Mouse (Mus musculus) MEL (cell line): ENCODE results near the gene Fam84b. TPM values are rescaled to one million over a fixed set of nuclear protein-coding genes. Genes with fewer than 3 reads are reported as not detected.

ENCODE experiments used
- DNase-seq: peaks from one replicate; pipeline ENCODE4 v3.0.0; 2011; ENCODE audit warnings: low read depth, low spot score
- H3K27ac ChIP-seq: 2 replicates; pipeline ENCODE4 v1.5.1; 2012; ENCODE audit warnings: low read depth, mild to moderate bottlenecking, control low read depth, low read length, moderate library complexity; ENCODE audit not compliant: control insufficient read depth
- H3K27me3 ChIP-seq, 2 experiments: fragments of 150-350 bp in 1 of 2; sonication (generic) in 1 of 2; 2 replicates each; pipeline ENCODE4 v1.6.1; 2012; ENCODE audit warnings: low read length in 2 of 2, mild to moderate bottlenecking in 2 of 2, improper control_type of control experiment in 1 of 2, moderate library complexity in 1 of 2; ENCODE audit not compliant: insufficient read depth in 2 of 2, control insufficient read depth in 1 of 2
- H3K36me3 ChIP-seq, 2 experiments: 2 replicates each; pipeline ENCODE4 v1.6.1; 2012 to 2014; ENCODE audit warnings: low read length in 2 of 2, improper control_type of control experiment in 1 of 2, inconsistent platforms in 1 of 2, mild to moderate bottlenecking in 1 of 2; ENCODE audit not compliant: insufficient read depth in 2 of 2, control insufficient read depth in 1 of 2
- H3K4me1 ChIP-seq, 2 experiments: fragments of 150-350 bp in 1 of 2; sonication (generic) in 1 of 2; 2 replicates each; pipeline ENCODE4 v1.6.1; 2012; ENCODE audit warnings: low read length in 2 of 2, improper control_type of control experiment in 1 of 2, mild to moderate bottlenecking in 1 of 2; ENCODE audit not compliant: insufficient read depth in 2 of 2, control insufficient read depth in 1 of 2
- H3K4me3 ChIP-seq, 2 experiments: fragments of 150-350 bp in 1 of 2; sonication (generic) in 1 of 2; 2 replicates each; pipeline ENCODE4 v1.5.1; 2012; ENCODE audit warnings: low read depth in 2 of 2, low read length in 2 of 2, mild to moderate bottlenecking in 2 of 2, moderate library complexity in 2 of 2, control low read depth in 1 of 2, improper control_type of control experiment in 1 of 2; ENCODE audit not compliant: control insufficient read depth in 1 of 2, insufficient read depth in 1 of 2
- H3K79me2 ChIP-seq: 2 replicates; pipeline ENCODE4 v1.6.1; 2012; ENCODE audit warnings: mild to moderate bottlenecking, low read length, moderate library complexity; ENCODE audit not compliant: control insufficient read depth, poor library complexity, insufficient read depth
- H3K9ac ChIP-seq: 2 replicates; pipeline ENCODE4 v1.6.1; 2012; ENCODE audit warnings: low read depth, mild to moderate bottlenecking, control low read depth, low read length, moderate library complexity; ENCODE audit not compliant: control insufficient read depth, poor library complexity, severe bottlenecking
- H3K9me3 ChIP-seq: fragments of 150-350 bp; sonication (generic); replicated peaks from 2 replicates; pipeline ENCODE4 v1.6.1; 2012; ENCODE audit warnings: mild to moderate bottlenecking, low read length, improper control_type of control experiment, moderate library complexity; ENCODE audit not compliant: insufficient read depth
- CHD1 ChIP-seq: IDR thresholded peaks from 2 replicates; pipeline ENCODE4 v1.6.1; 2012; ENCODE audit warnings: low read depth, mild to moderate bottlenecking, inconsistent platforms, low read length, improper control_type of control experiment
- CHD2 ChIP-seq: IDR thresholded peaks from 2 replicates; pipeline ENCODE4 v1.6.1; 2011; ENCODE audit warnings: low read length, improper control_type of control experiment
- CTCF ChIP-seq, 3 experiments: IDR thresholded peaks in 2 of 3; conservative IDR thresholded peaks in 1 of 3; 2 replicates each; pipeline ENCODE4 v1.5.1; 2011 to 2012; ENCODE audit warnings: low read length in 3 of 3, low read depth in 2 of 3, mild to moderate bottlenecking in 2 of 3, improper control_type of control experiment in 1 of 3, inconsistent platforms in 1 of 3, mixed read lengths in 1 of 3, moderate library complexity in 1 of 3; ENCODE audit not compliant: control insufficient read depth in 1 of 3, insufficient read depth in 1 of 3, poor library complexity in 1 of 3, severe bottlenecking in 1 of 3
- ELF1 ChIP-seq: IDR thresholded peaks from 2 replicates; pipeline ENCODE4 v1.6.1; 2014; ENCODE audit warnings: low read depth, mild to moderate bottlenecking, inconsistent platforms, low read length, improper control_type of control experiment, moderate library complexity
- ETS1 ChIP-seq: IDR thresholded peaks from 2 replicates; pipeline ENCODE4 v1.6.1; 2012; ENCODE audit warnings: low read depth, mild to moderate bottlenecking, inconsistent platforms, low read length, improper control_type of control experiment, moderate library complexity
- GABPA ChIP-seq: IDR thresholded peaks from 2 replicates; pipeline ENCODE4 v1.6.1; 2012; ENCODE audit warnings: low read depth, mild to moderate bottlenecking, inconsistent platforms, low read length, improper control_type of control experiment, moderate library complexity
- JUND ChIP-seq: IDR thresholded peaks from 2 replicates; pipeline ENCODE4 v1.6.1; 2011; ENCODE audit warnings: low read depth, mild to moderate bottlenecking, improper control_type of control experiment, low read length
- MAZ ChIP-seq: IDR thresholded peaks from 2 replicates; pipeline ENCODE4 v1.6.1; 2012; ENCODE audit warnings: low read depth, mild to moderate bottlenecking, inconsistent platforms, low read length, improper control_type of control experiment
- MEF2A ChIP-seq: IDR thresholded peaks from 2 replicates; pipeline ENCODE4 v1.6.1; 2014; ENCODE audit warnings: low read depth, mild to moderate bottlenecking, inconsistent platforms, low read length, improper control_type of control experiment; ENCODE audit not compliant: poor library complexity, insufficient replicate concordance, severe bottlenecking; ENCODE audit errors: extremely low read depth
- MYB ChIP-seq: IDR thresholded peaks from 2 replicates; pipeline ENCODE4 v1.6.1; 2011; ENCODE audit warnings: mild to moderate bottlenecking, low read depth, low read length, improper control_type of control experiment
- MYC ChIP-seq: IDR thresholded peaks from 2 replicates; pipeline ENCODE4 v1.6.1; 2011; ENCODE audit warnings: low read depth, mild to moderate bottlenecking, low read length, improper control_type of control experiment, moderate library complexity
- NELFE ChIP-seq: IDR thresholded peaks from 2 replicates; pipeline ENCODE4 v1.6.1; 2011; ENCODE audit warnings: low read depth, low read length, improper control_type of control experiment
- NRF1 ChIP-seq: IDR thresholded peaks from 2 replicates; pipeline ENCODE4 v1.6.1; 2014; ENCODE audit warnings: low read depth, mild to moderate bottlenecking, inconsistent platforms, low read length, improper control_type of control experiment, moderate library complexity; ENCODE audit not compliant: poor library complexity, insufficient read depth, severe bottlenecking
- POLR2A ChIP-seq, 2 experiments: IDR thresholded peaks; 2 replicates each; pipeline ENCODE4 v1.6.1; 2011 to 2012; ENCODE audit warnings: low read length in 2 of 2, mild to moderate bottlenecking in 2 of 2, control low read depth in 1 of 2, improper control_type of control experiment in 1 of 2, low read depth in 1 of 2, moderate library complexity in 1 of 2; ENCODE audit not compliant: control insufficient read depth in 1 of 2, insufficient read depth in 1 of 2, poor library complexity in 1 of 2
- POLR2AphosphoS2 ChIP-seq: IDR thresholded peaks from 2 replicates; pipeline ENCODE4 v1.6.1; 2011; ENCODE audit warnings: low read length, improper control_type of control experiment
- POLR2AphosphoS5 ChIP-seq: IDR thresholded peaks from 2 replicates; pipeline ENCODE4 v1.6.1; 2012; ENCODE audit warnings: low read depth, borderline replicate concordance, mild to moderate bottlenecking, inconsistent platforms, low read length, moderate library complexity, mixed read lengths
- RAD21 ChIP-seq: IDR thresholded peaks from 2 replicates; pipeline ENCODE4 v1.6.1; 2011; ENCODE audit warnings: mild to moderate bottlenecking, low read depth, low read length, improper control_type of control experiment
- SIN3A ChIP-seq: IDR thresholded peaks from 2 replicates; pipeline ENCODE4 v1.6.1; 2012; ENCODE audit warnings: low read length, improper control_type of control experiment, inconsistent platforms
- SMC3 ChIP-seq: IDR thresholded peaks from 2 replicates; pipeline ENCODE4 v1.6.1; 2011; ENCODE audit warnings: low read depth, low read length, improper control_type of control experiment
- TAL1 ChIP-seq: IDR thresholded peaks from 2 replicates; pipeline ENCODE4 v1.6.1; 2012; ENCODE audit warnings: mild to moderate bottlenecking, inconsistent platforms, low read length, moderate library complexity, mixed read lengths
- TBP ChIP-seq: IDR thresholded peaks from 2 replicates; pipeline ENCODE4 v1.8.0; 2011; ENCODE audit warnings: low read depth, low read length, improper control_type of control experiment
- TCF12 ChIP-seq: IDR thresholded peaks from 2 replicates; pipeline ENCODE4 v1.6.1; 2014; ENCODE audit warnings: low read depth, mild to moderate bottlenecking, inconsistent platforms, low read length, improper control_type of control experiment, moderate library complexity
- UBTF ChIP-seq: IDR thresholded peaks from 2 replicates; pipeline ENCODE4 v1.6.1; 2012; ENCODE audit warnings: low read depth, mild to moderate bottlenecking, inconsistent platforms, low read length, improper control_type of control experiment, moderate library complexity, borderline replicate concordance; ENCODE audit not compliant: insufficient read depth
- USF1 ChIP-seq: IDR thresholded peaks from 2 replicates; pipeline ENCODE4 v1.6.1; 2014; ENCODE audit warnings: low read depth, mild to moderate bottlenecking, inconsistent platforms, low read length, improper control_type of control experiment, moderate library complexity
- USF2 ChIP-seq, 2 experiments: IDR thresholded peaks; 2 replicates each; pipeline ENCODE4 v1.6.1; 2011 to 2012; ENCODE audit warnings: improper control_type of control experiment in 2 of 2, low read length in 2 of 2, borderline replicate concordance in 1 of 2, inconsistent platforms in 1 of 2, low read depth in 1 of 2, mild to moderate bottlenecking in 1 of 2; ENCODE audit not compliant: insufficient read depth in 1 of 2
- ZC3H11A ChIP-seq: IDR thresholded peaks from 2 replicates; pipeline ENCODE4 v1.6.1; 2012; ENCODE audit warnings: low read depth, mild to moderate bottlenecking, inconsistent platforms, low read length, improper control_type of control experiment
- ZMIZ1 ChIP-seq: IDR thresholded peaks from 2 replicates; pipeline ENCODE4 v1.6.1; 2012; ENCODE audit warnings: low read depth, mild to moderate bottlenecking, inconsistent platforms, low read length, improper control_type of control experiment, moderate library complexity
- polyA plus RNA-seq, 2 experiments: library from polyadenylated mRNA; stranded (reverse) in 1 of 2; unstranded in 1 of 2; fragments of >175 nt in 1 of 2; fragments of >200 nt in 1 of 2; gene quantifications; 2 replicates each; pipeline versions ENCODE4 v1.2.1 to v1.2.4; 2012; ENCODE audit warnings: low replicate concordance in 2 of 2, low read depth in 1 of 2; ENCODE audit not compliant: insufficient read length in 2 of 2, insufficient read depth in 1 of 2, missing spikeins in 1 of 2
- total RNA-seq: library from RNA; depleted of rRNA; stranded (reverse); fragments of 300-350 nt; gene quantifications from 2 replicates; pipeline ENCODE4 v1.2.3, GENCODE M21; 2012

Gene Fam84b
- total and polyA plus RNA-seq, 3 experiments, result not detected

DNA sequence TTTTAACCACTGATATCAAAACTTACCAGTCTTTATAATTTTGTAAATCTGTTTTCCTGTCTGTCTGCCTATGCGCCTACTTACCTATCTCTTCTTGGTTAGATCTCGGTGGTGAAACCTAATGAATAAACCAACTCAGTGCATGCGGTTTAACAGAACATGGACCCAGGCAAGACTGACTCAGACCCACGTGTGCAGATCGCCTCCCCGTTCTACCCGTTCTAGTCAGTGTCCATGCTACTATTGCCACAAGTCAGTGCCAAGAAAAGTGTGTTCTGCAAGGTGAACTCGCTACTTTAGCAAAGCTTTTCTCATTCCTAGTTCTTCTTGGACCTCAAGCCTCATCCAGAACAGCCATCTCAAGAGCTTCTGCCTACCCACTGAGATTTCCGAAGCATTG lies 15.9 kb downstream of the Fam84b start:
- no peak overlapping the region for H3K9ac ChIP-seq
- DNase-seq, result no peak
- no peaks in the 10 kb centered on the region for H3K79me2 ChIP-seq
- no peaks in the 10 kb centered on the region for H3K9me3 ChIP-seq
- H3K4me3 ChIP-seq, result no peak overlapping the region
- no peaks in the 10 kb centered on the region for H3K4me1 ChIP-seq
- TF ChIP-seq TAL1 (no peak), ELF1 (no peak), MYC (no peak), UBTF (no peak), ZMIZ1 (no peak), TCF12 (no peak), CHD1 (no peak), USF1 (no peak), ZC3H11A (no peak), POLR2A (IDR thresholded peaks at IDR 0.05; ENCODE audit: control insufficient read depth in 1 of 2, insufficient read depth in 1 of 2, low read depth in 1 of 2, low read length in 2 of 2, poor library complexity in 1 of 2) (no peak), MAZ (no peak), POLR2AphosphoS2 (no peak), POLR2AphosphoS5 (no peak), GABPA (no peak), JUND (no peak), RAD21 (no peak)
- no peaks in the 10 kb centered on the region for H3K36me3 ChIP-seq
- no peaks in the 10 kb centered on the region for H3K27me3 ChIP-seq
- no peak overlapping the region for H3K27ac ChIP-seq

GRCm38 (mm10) chr15:60836321-60836720 lies 17.3 kb downstream of the Fam84b start:
- H3K4me3 ChIP-seq, result no peak overlapping the region
- no peak for TF ChIP-seq CHD2
- TF ChIP-seq NELFE, result no peak
- no peak for TF ChIP-seq ZMIZ1
- TF ChIP-seq CTCF (IDR thresholded peaks at IDR 0.05 in 2 of 3, conservative IDR thresholded peaks at IDR 0.05 in 1 of 3; ENCODE audit: control insufficient read depth in 1 of 3, insufficient read depth in 1 of 3, low read depth in 2 of 3, low read length in 3 of 3, poor library complexity in 1 of 3, severe bottlenecking in 1 of 3), result no peak
- TF ChIP-seq MEF2A, result no peak
- TF ChIP-seq SMC3, result no peak
- no peak for TF ChIP-seq ETS1
- TF ChIP-seq MYB, result no peak
- no peak for TF ChIP-seq SIN3A
- TF ChIP-seq USF1, result no peak
- no peak for TF ChIP-seq NRF1
- no peak for TF ChIP-seq USF2 (IDR thresholded peaks at IDR 0.05; ENCODE audit: borderline replicate concordance in 1 of 2, insufficient read depth in 1 of 2, low read depth in 1 of 2, low read length in 2 of 2)
- no peak for TF ChIP-seq TBP
- no peak for TF ChIP-seq TCF12
- H3K9ac ChIP-seq, result no peak overlapping the region
- H3K4me1 ChIP-seq, result no peaks in the 10 kb centered on the region
- no peaks in the 10 kb centered on the region for H3K27me3 ChIP-seq
- no peak overlapping the region for H3K27ac ChIP-seq
- DNase-seq, result no peak
- H3K79me2 ChIP-seq, result no peaks in the 10 kb centered on the region
- no peaks in the 10 kb centered on the region for H3K36me3 ChIP-seq
- no peaks in the 10 kb centered on the region for H3K9me3 ChIP-seq
